Mouse (Mus musculus) lung, adult 18-20 months (tissue): Measurements from ENCODE around the gene Myt1l.

Experiments used
- DNase-seq, 2 experiments: peaks; one replicate each; pipeline ENCODE4 v3.0.0; 2022; ENCODE audit warnings: mixed read lengths in 2 of 2

Myt1l gene

DNA sequence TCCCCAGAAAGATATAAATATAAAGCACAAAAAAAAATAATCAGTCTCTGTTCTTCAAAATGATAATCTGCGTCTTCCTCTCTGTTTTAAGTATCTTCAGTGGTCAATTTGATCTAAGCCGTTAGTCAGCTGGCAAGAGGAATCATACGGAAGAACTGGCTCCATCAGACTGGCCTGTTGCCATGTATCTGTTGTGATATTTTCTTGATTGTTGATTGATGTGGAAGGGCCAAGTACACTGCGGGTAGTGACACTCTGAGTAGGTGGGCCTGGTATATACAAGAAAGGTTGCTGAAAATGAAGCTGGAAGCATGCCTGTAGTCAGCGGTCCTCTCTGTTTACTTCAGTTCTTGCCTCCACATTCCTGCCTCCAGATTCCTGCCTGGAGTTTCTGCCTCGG lies 213.0 kb downstream of the Myt1l start:
- no peak for DNase-seq

GRCm38 (mm10) chr12:29750604-29751128 lies 222.5 kb downstream of the Myt1l start:
- no peak for DNase-seq

- no peak for DNase-seq
Measured at GRCm38 (mm10) chr12:29755086-29755871, 227.1 kb downstream of the Myt1l start.

- no peak for DNase-seq
Measured at GRCm38 (mm10) chr12:29755872-29756265, 227.7 kb downstream of the Myt1l start.

DNA sequence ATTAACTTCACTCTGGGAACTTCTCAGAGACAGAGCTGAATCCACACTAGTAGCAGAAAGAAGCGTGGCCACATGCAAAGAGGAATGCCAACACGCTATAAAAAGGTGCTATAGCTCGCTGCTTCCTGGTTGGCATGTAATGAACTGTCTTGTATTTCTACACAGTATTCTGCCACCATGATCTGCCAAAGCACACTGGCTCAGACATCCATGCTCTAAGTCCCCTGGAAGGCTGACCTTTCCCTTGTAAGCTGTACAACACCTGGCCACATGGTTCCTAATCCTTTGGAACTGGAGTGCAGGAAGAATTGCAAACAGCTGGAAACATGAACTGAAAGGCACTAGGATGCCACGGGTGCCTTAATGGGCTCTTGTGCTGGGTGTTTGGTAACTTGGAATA lies 232.4 kb downstream of the Myt1l start:
- DNase-seq, result no peak

GRCm38 (mm10) chr12:29766158-29766557 lies 238.0 kb downstream of the Myt1l start:
- DNase-seq, result no peak

DNA sequence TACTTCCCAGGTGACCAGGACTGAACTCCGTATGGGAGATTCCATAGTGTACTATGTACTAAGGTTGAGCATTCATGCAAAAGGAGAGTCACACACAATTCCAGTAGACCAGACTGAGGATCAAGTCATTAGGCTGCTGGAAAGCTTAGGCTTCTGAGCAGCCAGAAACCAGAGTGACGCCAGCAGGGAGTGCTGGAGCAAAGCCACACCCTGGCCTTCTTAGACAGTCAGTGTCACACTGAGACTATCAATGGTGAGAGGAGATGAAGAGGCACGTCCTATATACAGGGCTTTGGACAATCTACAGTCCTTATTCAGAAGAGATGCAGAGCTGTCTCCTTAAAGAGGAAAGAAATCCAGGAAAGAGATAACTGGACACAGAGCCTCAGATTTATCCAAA lies 243.6 kb downstream of the Myt1l start:
- no peak for DNase-seq

GRCm38 (mm10) chr12:29772401-29772800 lies 244.2 kb downstream of the Myt1l start:
- no peak for DNase-seq

DNA sequence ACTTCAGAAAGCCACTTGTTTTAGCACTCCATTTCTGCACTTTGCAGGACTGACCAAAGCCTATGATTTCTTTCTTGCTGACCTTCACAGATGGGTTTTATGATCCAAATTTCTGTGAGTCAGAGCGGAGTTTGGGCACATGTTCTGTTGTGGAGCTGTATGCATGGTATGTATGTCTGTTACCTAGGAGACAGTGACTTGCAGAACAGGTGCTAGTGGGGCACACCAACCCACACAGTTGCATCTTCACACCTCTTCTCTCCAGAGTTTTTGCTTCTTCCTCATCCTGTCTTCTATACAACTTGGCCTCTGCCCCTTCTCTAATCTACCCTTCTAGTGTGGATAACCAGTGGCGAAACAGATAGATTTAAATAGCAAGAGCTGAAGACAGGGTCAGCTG lies 250.7 kb downstream of the Myt1l start:
- DNase-seq, result no peak

- peak in 1 of 2 experiments; percentile 3 for DNase-seq
Measured at GRCm38 (mm10) chr12:29789319-29790050, 261.3 kb downstream of the Myt1l start.

DNA sequence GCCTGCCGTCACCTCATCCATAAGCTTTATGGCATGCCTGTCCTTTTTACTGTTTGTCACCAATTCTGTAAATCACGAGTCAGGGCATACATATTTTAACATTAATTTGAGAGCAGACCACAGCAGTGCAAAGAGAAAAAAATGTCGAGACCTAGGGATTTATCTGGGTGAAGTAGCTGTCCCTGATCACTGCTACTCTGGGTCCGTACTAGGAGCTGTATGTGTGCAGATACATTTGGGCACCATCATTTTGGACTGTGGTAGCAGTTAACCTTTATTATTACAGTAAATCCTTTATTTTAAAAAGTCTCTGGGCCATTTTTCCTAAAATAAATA lies 261.8 kb downstream of the Myt1l start:
- DNase-seq, result no peak

GRCm38 (mm10) chr12:29792998-29793397 lies 264.8 kb downstream of the Myt1l start:
- no peak for DNase-seq

DNA sequence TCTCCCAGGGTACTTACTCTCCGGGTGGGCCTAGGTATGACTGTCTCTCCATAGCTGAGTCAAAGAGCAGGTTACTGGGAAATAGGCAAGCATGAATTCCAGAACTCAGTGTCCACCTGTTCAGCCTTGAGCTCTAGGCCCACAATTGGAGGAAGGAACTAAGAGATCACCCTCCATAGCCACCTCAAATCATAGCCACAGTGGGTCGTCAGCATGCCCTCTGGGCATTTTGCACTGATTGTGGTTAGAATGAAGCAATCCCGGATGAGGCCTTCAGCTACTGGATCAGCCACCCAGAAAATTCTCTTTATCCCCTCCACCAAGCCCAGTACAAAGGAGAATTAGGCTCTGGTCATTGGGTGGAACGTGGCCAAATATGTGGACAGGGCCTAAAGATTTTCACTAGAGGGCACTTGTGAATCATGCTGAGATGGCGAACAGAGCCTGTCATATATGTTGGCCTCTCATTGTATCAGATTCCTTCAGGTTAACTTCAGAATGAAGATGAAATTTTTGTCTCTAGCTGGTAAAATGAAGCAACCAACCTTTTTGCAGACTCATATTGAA lies 267.0 kb downstream of the Myt1l start:
- DNase-seq, result no peak

- no peak for DNase-seq
Measured at GRCm38 (mm10) chr12:29798595-29799391, 270.6 kb downstream of the Myt1l start.

DNA sequence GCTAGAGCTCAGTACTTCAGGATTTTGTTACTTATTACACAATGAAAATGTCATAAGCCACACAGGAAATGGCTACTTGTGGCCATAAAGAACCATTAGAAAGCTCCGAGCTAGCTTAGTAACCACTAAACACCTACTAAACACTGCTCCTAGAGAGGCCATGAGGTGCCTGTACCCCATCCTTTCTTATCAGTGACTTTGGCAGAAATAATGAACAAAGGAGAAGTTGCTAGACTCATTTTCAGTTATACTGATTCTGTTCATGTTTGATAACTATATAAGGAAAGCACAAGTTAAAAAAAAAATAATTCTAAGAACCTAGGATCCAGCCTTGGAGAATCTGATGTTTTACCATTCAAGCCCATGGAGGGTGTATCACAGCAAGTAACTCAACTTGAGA lies 278.2 kb downstream of the Myt1l start:
- DNase-seq, result no peak

DNA sequence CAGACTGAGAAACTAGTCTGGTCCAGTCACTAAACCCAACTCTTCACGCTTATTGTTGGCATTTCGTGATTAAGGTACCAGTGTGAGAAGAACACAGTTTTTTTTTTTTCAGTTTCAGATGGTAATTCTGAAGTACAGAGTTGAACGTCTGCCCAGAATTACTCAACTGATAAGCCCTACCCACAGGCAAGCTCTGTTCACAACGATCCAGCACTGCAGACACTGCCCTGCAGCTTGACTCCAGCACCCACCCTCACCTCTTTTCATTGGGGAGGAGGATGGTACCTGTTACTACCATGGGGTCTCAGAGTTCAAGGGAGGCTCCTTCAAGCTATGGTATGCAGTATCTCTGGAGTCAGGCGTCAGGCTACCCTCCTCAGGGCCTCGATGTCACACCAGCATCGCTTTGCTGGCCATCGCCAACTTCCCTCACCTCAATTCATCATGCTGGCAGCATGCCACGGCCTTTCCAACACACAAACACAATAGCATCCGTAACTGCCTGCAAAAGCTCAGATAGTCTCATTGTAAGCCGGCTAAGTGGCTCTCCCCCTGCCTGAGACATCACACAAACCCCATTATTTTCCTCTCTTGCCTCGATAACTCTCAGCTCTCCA lies 281.5 kb downstream of the Myt1l start:
- no peak for DNase-seq

DNA sequence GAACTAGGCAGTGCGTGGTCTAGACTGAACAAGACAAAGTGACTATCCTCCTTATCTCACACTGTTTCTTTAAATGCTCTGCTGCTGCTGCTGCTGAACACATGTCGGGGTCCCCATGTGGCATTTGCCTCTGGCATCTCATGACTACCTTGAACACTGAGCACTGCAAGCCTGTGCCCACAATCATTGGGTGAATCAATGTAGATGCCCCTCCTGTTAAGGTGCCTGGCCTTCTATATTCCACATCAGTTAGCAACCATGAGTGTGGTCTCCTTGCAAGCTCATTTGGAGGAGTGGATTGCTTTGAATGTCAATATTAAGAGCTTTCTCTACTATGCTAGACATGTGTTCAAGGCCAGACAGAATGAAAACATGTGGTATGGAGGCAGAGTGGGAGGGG lies 287.3 kb downstream of the Myt1l start:
- DNase-seq, result no peak

DNA sequence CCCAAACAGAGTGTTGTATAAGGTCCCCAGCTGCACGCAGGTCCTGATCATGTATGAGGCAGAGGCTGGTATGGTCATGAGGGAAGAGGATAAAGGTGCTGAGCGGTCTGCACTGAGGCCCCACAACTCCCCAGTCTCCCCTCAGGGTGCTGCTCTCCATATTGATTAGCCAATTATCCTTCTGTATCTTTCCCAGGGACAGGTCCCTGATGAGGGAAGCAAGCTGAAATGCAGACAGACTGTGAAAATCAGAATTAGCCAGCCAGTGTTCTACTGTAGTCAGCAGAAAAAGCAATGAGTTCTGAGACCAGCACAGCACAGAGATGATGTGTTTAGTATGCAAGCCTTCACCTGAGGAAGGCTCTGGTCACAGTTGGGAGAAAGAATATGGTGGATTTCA lies 287.9 kb downstream of the Myt1l start:
- no peak for DNase-seq

- no peak for DNase-seq
Measured at GRCm38 (mm10) chr12:29816761-29817160, 288.6 kb downstream of the Myt1l start.

- no peak for DNase-seq
Measured at GRCm38 (mm10) chr12:29822216-29822615, 294.0 kb downstream of the Myt1l start.

DNA sequence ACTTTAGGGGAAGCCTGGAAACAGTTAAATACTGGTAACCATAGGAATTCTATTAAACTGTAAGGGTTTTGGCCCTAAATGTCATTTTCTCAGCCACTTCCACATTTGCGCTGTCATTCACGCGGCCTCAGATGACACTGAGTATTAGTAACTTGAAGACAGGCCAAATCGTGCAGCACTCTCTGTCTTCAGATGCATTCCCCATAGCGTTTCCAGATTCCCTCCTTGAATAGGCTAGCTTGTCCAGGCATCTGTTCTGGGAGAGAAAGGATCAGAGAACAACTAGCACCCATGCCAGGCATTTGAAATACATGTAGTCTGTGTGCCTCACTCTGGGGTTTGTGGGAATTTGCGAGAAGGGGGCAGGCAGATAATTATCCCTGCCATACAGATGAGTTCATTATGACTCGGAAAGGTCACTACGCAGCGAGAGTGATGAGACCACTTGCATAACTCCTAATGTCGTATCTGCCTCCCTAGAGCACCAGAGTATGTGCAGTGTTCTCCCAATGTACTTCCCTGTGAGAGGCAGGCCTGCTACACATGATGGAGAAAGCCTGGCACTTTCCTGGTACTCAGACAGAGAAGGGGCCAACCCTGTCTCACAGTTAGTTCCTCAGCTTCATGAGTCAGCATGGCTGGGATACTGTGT lies 295.7 kb downstream of the Myt1l start:
- no peak for DNase-seq

- no peak for DNase-seq
Measured at GRCm38 (mm10) chr12:29830571-29830970, 302.4 kb downstream of the Myt1l start.
